Mouse (Mus musculus): ENCODE measurements at regions not wholly inside any gene's neighbourhood (a gene's known extent, or its start where the extent isn't known, plus 50 kb on each side); places are given as distances from the start of the nearest gene placed in this dataset.

DNA sequence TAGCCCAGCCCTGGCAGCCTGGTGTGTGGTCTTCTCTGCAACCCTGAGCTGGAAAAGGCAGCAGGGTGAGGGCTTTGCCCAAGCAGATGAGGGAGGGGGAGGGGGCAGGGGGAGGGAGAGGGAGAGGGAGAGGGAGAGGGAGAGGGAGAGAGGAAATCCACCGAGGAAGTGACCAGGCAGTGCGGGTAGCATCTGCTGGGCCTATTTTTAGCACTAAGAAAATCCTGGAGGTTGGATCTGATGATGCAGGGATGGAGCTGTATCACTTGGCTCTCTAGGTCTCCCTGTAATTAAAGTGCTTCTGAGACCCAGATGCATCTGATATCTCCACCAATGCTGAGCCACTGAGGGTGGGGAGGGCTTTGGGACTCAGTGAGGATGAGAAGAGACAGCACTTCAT, 61.2 kb upstream of the Atxn1 start:
- 30% methylated on average over 2 of the region's 2 CpGs for WGBS
- DNase-seq (ENCODE audit: low spot score), result no peak
- Histone ChIP-seq H3K27ac (replicated peaks) (no peak overlapping the region), H3K4me2 (replicated peaks; ENCODE audit: low read depth) (no peak overlapping the region), H3K4me3 (ENCODE audit: low read depth, low read length) (no peak overlapping the region), H3K27me3 (ENCODE audit: control insufficient read depth, insufficient read depth, low read length) (no peaks in the 10 kb centered on the region), H3K9me3 (ENCODE audit: control insufficient read depth, low read length) (no peaks in the 10 kb centered on the region), H3K9ac (ENCODE audit: low read length) (no peak overlapping the region), H3K4me1 (replicated peaks; ENCODE audit: control insufficient read depth, insufficient read depth) (no peaks in the 10 kb centered on the region), H3K36me3 (ENCODE audit: control insufficient read depth, insufficient read depth, low read length) (no peaks in the 10 kb centered on the region)
- TF ChIP-seq CTCF (IDR thresholded peaks at IDR 0.05; ENCODE audit: low read depth) (no peak), EP300 (optimal IDR thresholded peaks at IDR 0.05) (no peak)
- ATAC-seq (ENCODE audit: low FRiP score, low TSS enrichment), result no peak

DNA sequence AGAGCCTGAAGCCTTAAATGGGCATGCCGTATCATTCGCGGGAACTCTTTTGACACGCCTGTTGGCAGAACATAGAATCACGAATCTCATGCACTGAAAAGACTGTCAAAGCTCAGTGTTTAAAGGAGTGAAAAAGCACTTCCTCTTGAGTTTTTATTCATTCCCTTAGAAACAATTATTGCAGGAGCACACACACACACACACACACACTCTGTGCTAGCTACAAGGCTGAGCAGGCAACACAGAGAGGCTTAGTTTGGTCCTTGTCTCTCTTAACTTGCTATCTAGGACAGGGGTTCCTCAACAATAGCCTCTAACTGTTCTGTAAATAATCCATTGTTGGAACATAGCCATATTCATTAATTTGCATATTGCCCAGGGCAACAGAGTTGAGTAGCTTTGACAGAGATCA, 58.8 kb upstream of the Atxn1 start:
- Histone ChIP-seq H3K27ac (replicated peaks) (0 out of 2 replicates have a peak overlapping the region, but pooled peaks have one; percentile 18), H3K36me3 (ENCODE audit: control insufficient read depth, insufficient read depth, low read length) (no peaks in the 10 kb centered on the region), H3K9ac (ENCODE audit: low read length) (no peak overlapping the region), H3K27me3 (ENCODE audit: control insufficient read depth, insufficient read depth, low read length) (no peaks in the 10 kb centered on the region), H3K4me2 (replicated peaks; ENCODE audit: low read depth) (no peak overlapping the region), H3K9me3 (ENCODE audit: control insufficient read depth, low read length) (no peaks in the 10 kb centered on the region), H3K4me1 (replicated peaks; ENCODE audit: control insufficient read depth, insufficient read depth) (peaks cover 2% of the 10 kb centered on the region; the same call in 1 of the 2 replicates), H3K4me3 (ENCODE audit: low read depth, low read length) (no peak overlapping the region)
- ATAC-seq (ENCODE audit: low FRiP score, low TSS enrichment), result peak; percentile 34; the same call in 1 of the 2 replicates
- no peak for TF ChIP-seq EP300 (optimal IDR thresholded peaks at IDR 0.05)
- no peak for TF ChIP-seq CTCF (IDR thresholded peaks at IDR 0.05; ENCODE audit: low read depth)
- DNase-seq (ENCODE audit: low spot score), result no peak
- 30% methylated on average over 5 of the region's 5 CpGs for WGBS

DNA sequence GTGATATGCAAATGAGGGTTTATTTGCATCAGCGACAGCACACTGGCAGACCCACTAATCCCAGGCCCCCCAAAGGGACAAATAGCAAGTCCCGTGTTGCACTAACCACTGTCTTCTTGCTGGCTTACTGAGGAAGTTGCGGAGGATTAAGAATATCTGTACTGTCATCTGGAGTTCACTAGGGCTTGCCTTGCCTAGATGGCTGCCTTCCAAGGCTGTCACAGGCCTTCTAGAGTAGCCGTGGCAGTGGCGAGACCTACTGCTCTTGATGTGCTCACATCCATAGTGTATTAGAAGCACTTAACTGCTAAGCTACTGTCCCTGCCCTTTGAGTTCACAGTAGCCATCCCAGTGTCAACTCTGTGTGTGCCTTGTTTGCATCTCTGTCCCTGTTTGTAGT, 58.4 kb upstream of the Atxn1 start:
- Histone ChIP-seq H3K27me3 (ENCODE audit: control insufficient read depth, insufficient read depth, low read length) (no peaks in the 10 kb centered on the region), H3K4me1 (replicated peaks; ENCODE audit: control insufficient read depth, insufficient read depth) (peaks cover 2% of the 10 kb centered on the region; the same call in 1 of the 2 replicates), H3K4me3 (ENCODE audit: low read depth, low read length) (no peak overlapping the region), H3K36me3 (ENCODE audit: control insufficient read depth, insufficient read depth, low read length) (no peaks in the 10 kb centered on the region), H3K9me3 (ENCODE audit: control insufficient read depth, low read length) (no peaks in the 10 kb centered on the region), H3K4me2 (replicated peaks; ENCODE audit: low read depth) (no peak overlapping the region), H3K9ac (ENCODE audit: low read length) (no peak overlapping the region), H3K27ac (replicated peaks) (peak overlapping the region; percentile 30; the same call in 1 of the 2 replicates)
- TF ChIP-seq EP300 (optimal IDR thresholded peaks at IDR 0.05) (no peak), CTCF (IDR thresholded peaks at IDR 0.05; ENCODE audit: low read depth) (no peak)
- WGBS, result 23% methylated on average over 5 of the region's 5 CpGs
- ATAC-seq (ENCODE audit: low FRiP score, low TSS enrichment), result no peak
- no peak for DNase-seq (ENCODE audit: low spot score)

DNA sequence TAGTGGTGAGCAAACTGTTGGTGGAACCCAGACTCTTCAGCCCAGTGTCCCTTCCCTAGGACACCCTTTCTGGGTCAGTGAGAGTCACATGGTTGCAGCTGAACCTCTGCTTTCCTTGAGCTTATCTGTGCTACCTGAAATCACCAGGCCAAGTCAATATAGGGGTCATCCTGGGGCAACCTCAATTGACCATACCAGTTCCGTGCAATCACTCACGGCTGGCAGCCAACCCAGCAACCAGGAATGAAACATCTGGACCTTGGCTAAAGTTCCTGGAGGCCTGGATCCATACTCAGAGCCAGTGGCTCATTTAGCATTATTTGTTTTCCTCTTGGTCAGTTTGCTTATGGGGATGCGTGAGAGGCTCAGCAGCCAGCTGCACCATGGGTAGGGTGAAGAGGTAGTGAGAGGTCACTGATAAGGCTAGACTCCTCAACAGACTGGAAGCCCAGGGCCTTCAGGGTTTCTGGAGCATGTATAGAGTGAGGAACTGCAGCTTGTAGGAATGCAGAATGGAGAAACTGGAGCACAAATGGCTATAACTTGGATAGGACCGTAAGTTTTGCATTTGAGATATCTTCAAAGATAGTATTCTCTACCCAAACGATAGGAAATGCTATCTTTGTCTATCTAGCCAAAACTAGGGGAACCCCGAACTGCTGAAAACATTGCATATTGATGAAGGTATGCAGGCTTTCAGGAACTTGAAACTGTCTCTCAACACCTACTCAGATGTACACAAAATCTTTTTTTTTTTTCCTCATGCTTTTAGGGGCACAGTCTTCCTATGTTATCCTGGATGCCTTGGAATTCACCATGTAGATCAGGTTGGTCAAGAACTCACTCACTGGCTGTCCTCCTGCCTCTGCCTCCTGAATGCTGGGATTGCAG, 56.4 kb upstream of the Atxn1 start:
- H3K9ac ChIP-seq (ENCODE audit: low read length), result no peak overlapping the region
- DNase-seq (ENCODE audit: low spot score) (no peak), ATAC-seq (ENCODE audit: low FRiP score, low TSS enrichment) (peak; percentile 52)
- no peaks in the 10 kb centered on the region for H3K36me3 ChIP-seq (ENCODE audit: control insufficient read depth, insufficient read depth, low read length)
- 69% methylated on average over 6 of the region's 6 CpGs for WGBS
- no peak for TF ChIP-seq CTCF (IDR thresholded peaks at IDR 0.05; ENCODE audit: low read depth)
- TF ChIP-seq EP300 (optimal IDR thresholded peaks at IDR 0.05), result no peak
- no peak overlapping the region for H3K27ac ChIP-seq (replicated peaks)
- H3K9me3 ChIP-seq (ENCODE audit: control insufficient read depth, low read length), result no peaks in the 10 kb centered on the region
- no peaks in the 10 kb centered on the region for H3K27me3 ChIP-seq (ENCODE audit: control insufficient read depth, insufficient read depth, low read length)
- no peak overlapping the region for H3K4me3 ChIP-seq (ENCODE audit: low read depth, low read length)
- peaks cover 2% of the 10 kb centered on the region; the same call in 1 of the 2 replicates for H3K4me1 ChIP-seq (replicated peaks; ENCODE audit: control insufficient read depth, insufficient read depth)
- no peak overlapping the region for H3K4me2 ChIP-seq (replicated peaks; ENCODE audit: low read depth)

DNA sequence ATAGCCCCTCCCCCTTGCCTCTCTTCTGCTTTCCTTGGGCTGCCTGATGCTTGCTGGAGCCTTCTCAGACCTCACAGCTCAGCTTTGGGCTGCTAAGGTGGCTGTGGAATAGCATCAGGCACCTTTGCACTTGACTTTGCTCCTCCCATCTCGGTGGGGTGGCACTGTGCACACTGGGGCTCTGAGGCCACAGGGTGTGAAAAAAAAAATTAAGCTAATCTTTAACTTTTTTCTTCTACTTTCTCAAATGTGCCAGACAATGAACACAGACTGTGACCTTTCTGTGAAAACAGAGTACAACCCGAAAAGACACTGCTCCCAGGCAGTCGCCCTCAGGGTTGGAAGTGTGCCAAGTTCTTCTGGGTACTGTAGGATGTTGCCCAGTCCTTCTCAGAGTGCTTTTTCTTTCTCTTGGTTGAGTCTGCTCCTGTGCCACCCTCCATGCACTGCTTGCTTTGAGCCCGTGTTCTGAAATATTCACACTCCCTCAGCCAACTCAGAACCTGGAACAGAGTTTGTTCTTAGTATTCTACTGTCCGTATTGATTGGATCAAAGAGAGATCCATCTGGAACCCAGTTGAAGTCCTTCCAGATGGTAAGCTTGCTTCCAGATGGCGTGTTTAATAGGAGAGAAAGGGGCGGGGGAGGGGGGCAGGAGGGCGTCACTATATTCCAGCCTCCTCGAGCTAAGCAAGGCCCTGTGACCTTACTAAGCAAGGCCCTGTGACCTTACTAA, 54.8 kb upstream of the Atxn1 start:
- Histone ChIP-seq H3K4me1 (replicated peaks; ENCODE audit: control insufficient read depth, insufficient read depth) (peaks cover 2% of the 10 kb centered on the region; the same call in 1 of the 2 replicates), H3K9me3 (ENCODE audit: control insufficient read depth, low read length) (no peaks in the 10 kb centered on the region), H3K4me2 (replicated peaks; ENCODE audit: low read depth) (no peak overlapping the region), H3K27ac (replicated peaks) (0 out of 2 replicates have a peak overlapping the region, but pooled peaks have one; percentile 24), H3K36me3 (ENCODE audit: control insufficient read depth, insufficient read depth, low read length) (no peaks in the 10 kb centered on the region), H3K9ac (ENCODE audit: low read length) (no peak overlapping the region), H3K4me3 (ENCODE audit: low read depth, low read length) (no peak overlapping the region), H3K27me3 (ENCODE audit: control insufficient read depth, insufficient read depth, low read length) (no peaks in the 10 kb centered on the region)
- WGBS, result 30% methylated on average over 9 of the region's 9 CpGs
- peak; percentile 64 for DNase-seq (ENCODE audit: low spot score)
- TF ChIP-seq EP300 (optimal IDR thresholded peaks at IDR 0.05) (no peak), CTCF (IDR thresholded peaks at IDR 0.05; ENCODE audit: low read depth) (no peak)
- ATAC-seq (ENCODE audit: low FRiP score, low TSS enrichment), result peak; percentile 75
